ENCODE assay signal across 9 mouse cellular contexts in genomic region chr19:18673116-18673515, GRCm38 (mm10). TPM values are rescaled to one million over a fixed set of nuclear protein-coding genes. Genes with fewer than 3 reads are reported as not detected.
DNase-seq lines count a peak whose midpoint lies in the region; ATAC-seq and TF ChIP-seq lines count a peak whose summit lies in the region.
"Had no signal": no experiment of that assay in that cellular context is flagged by ENCODE, and none has a peak within 500 bp of the region (broad histone marks: within the 10 kb centered on the region; RNA-seq: fewer than 3 reads in every experiment).

No protein-coding gene starts in this region.

- TF ChIP-seq POLR2A in thymus, adult 2 months (IDR thresholded peaks at IDR 0.05; ENCODE audit: control insufficient read depth, extremely low read depth, insufficient read depth, low read length, poor library complexity): no peak

- H3K27me3 ChIP-seq in kidney, embryonic 15.5 days: no peaks in the 10 kb centered on the region
- no peaks in the 10 kb centered on the region for H3K27me3 ChIP-seq in embryonic facial prominence, embryonic 10.5 days (replicated peaks; ENCODE audit: low read depth, poor library complexity, severe bottlenecking)
- H3K27me3 ChIP-seq in hindbrain, embryonic 16.5 days (replicated peaks; ENCODE audit: control insufficient read depth, insufficient read depth, low read length): no peaks in the 10 kb centered on the region
- H3K27me3 ChIP-seq in midbrain, embryonic 16.5 days (ENCODE audit: control insufficient read depth, insufficient read depth, low read depth, low read length): no peaks in the 10 kb centered on the region
- no peaks in the 10 kb centered on the region for H3K27me3 ChIP-seq in thymus, adult 2 months (ENCODE audit: control insufficient read depth, insufficient read depth, low read length)

- H3K4me2 ChIP-seq in kidney, embryonic 15.5 days: peak overlapping the region; percentile 56
- peak overlapping the region; percentile 72 for H3K4me2 ChIP-seq in hindbrain, embryonic 16.5 days (ENCODE audit: low read length)
- H3K4me2 ChIP-seq in midbrain, embryonic 16.5 days (ENCODE audit: low read length): peak overlapping the region; percentile 60

- no peaks in the 10 kb centered on the region for H3K9me3 ChIP-seq in kidney, embryonic 15.5 days (replicated peaks)
- H3K9me3 ChIP-seq in embryonic facial prominence, embryonic 10.5 days: no peaks in the 10 kb centered on the region
- H3K9me3 ChIP-seq in hindbrain, embryonic 16.5 days (ENCODE audit: control insufficient read depth, low read length): no peaks in the 10 kb centered on the region
- no peaks in the 10 kb centered on the region for H3K9me3 ChIP-seq in midbrain, embryonic 16.5 days (replicated peaks; ENCODE audit: control insufficient read depth, low read length, poor library complexity, severe bottlenecking)

- H3K4me1 ChIP-seq in kidney, embryonic 15.5 days: peaks cover 27% of the 10 kb centered on the region
- peaks cover 25% of the 10 kb centered on the region for H3K4me1 ChIP-seq in embryonic facial prominence, embryonic 10.5 days
- peaks cover 22% of the 10 kb centered on the region for H3K4me1 ChIP-seq in hindbrain, embryonic 16.5 days (ENCODE audit: control insufficient read depth, insufficient read depth, low read depth, low read length)
- peaks cover 23% of the 10 kb centered on the region for H3K4me1 ChIP-seq in midbrain, embryonic 16.5 days (ENCODE audit: control insufficient read depth, insufficient read depth, low read length)
- 0 out of 2 replicates have a peak, but pooled peaks cover 2% of the 10 kb centered on the region for H3K4me1 ChIP-seq in thymus, adult 2 months (replicated peaks; ENCODE audit: control insufficient read depth, insufficient read depth, low read length)

- no peak overlapping the region for H3K27ac ChIP-seq in kidney, embryonic 15.5 days
- H3K27ac ChIP-seq in embryonic facial prominence, embryonic 10.5 days (replicated peaks): peak overlapping the region; percentile 10; the same call in 1 of the 2 replicates
- H3K27ac ChIP-seq in hindbrain, embryonic 16.5 days (ENCODE audit: low read depth, low read length): no peak overlapping the region
- no peak overlapping the region for H3K27ac ChIP-seq in midbrain, embryonic 16.5 days (ENCODE audit: low read length)
- no peak overlapping the region for H3K27ac ChIP-seq in thymus, adult 2 months (ENCODE audit: control insufficient read depth, insufficient read depth, low read length)
- H3K27ac ChIP-seq: macrophage had no signal

- no peaks in the 10 kb centered on the region for H3K36me3 ChIP-seq in kidney, embryonic 15.5 days
- no peaks in the 10 kb centered on the region for H3K36me3 ChIP-seq in embryonic facial prominence, embryonic 10.5 days (replicated peaks)
- no peaks in the 10 kb centered on the region for H3K36me3 ChIP-seq in hindbrain, embryonic 16.5 days (ENCODE audit: control insufficient read depth, insufficient read depth, low read length)
- H3K36me3 ChIP-seq in midbrain, embryonic 16.5 days (ENCODE audit: control insufficient read depth, insufficient read depth, low read length): no peaks in the 10 kb centered on the region
- no peaks in the 10 kb centered on the region for H3K36me3 ChIP-seq in thymus, adult 2 months (ENCODE audit: control insufficient read depth, insufficient read depth, low read length)

- WGBS in kidney, embryonic 15.5 days: 30% methylated on average over 4 of the region's 4 CpGs
- 19% methylated on average over 4 of the region's 4 CpGs for WGBS in embryonic facial prominence, embryonic 10.5 days
- WGBS in hindbrain, embryonic 16.5 days: 12% methylated on average over 4 of the region's 4 CpGs
- 9% methylated on average over 4 of the region's 4 CpGs for WGBS in midbrain, embryonic 16.5 days
- WGBS in thymus, adult 2 months: 89% methylated on average over 4 of the region's 4 CpGs

- TF ChIP-seq CTCF in thymus, adult 2 months (IDR thresholded peaks at IDR 0.05; ENCODE audit: borderline replicate concordance, control insufficient read depth, extremely low read depth, insufficient read depth, low read length, poor library complexity): no peak

- DNase-seq in kidney, postnatal 4 days: no peak
- no peak for DNase-seq in embryonic facial prominence, embryonic 10.5 days (ENCODE audit: low spot score)
- no peak for DNase-seq in right cerebral cortex, postnatal 10 days (ENCODE audit: low spot score in 2 of 2)
- no peak for DNase-seq in frontal cortex, postnatal 14 days (ENCODE audit: low spot score in 2 of 2)
- no peak for DNase-seq in thymus, adult 2 months

- peak overlapping the region; percentile 36; the same call in 1 of the 2 replicates for H3K9ac ChIP-seq in kidney, embryonic 15.5 days
- H3K9ac ChIP-seq in hindbrain, embryonic 16.5 days (ENCODE audit: low read depth, low read length): peak overlapping the region; percentile 45; the same call in 1 of the 2 replicates
- no peak overlapping the region; the same call in 1 of the 2 replicates for H3K9ac ChIP-seq in midbrain, embryonic 16.5 days (ENCODE audit: low read depth, low read length)

- no peak for ATAC-seq in kidney, embryonic 15.5 days (replicated peaks; ENCODE audit: low FRiP score)
- ATAC-seq in hindbrain, embryonic 16.5 days: no peak
- ATAC-seq in midbrain, embryonic 16.5 days: no peak

- peak overlapping the region; percentile 90 for H3K4me3 ChIP-seq in kidney, embryonic 15.5 days (replicated peaks)
- peak overlapping the region; percentile 80 for H3K4me3 ChIP-seq in embryonic facial prominence, embryonic 10.5 days
- peak overlapping the region; percentile 89 for H3K4me3 ChIP-seq in hindbrain, embryonic 16.5 days (ENCODE audit: low read length)
- peak overlapping the region; percentile 17; the same call in 1 of the 2 replicates for H3K4me3 ChIP-seq in midbrain, embryonic 16.5 days (ENCODE audit: low read depth, low read length)
- no peak overlapping the region for H3K4me3 ChIP-seq in thymus, adult 2 months (ENCODE audit: control insufficient read depth, insufficient read depth, low read length)

RNA-seq across cellular contexts. Expression of gene Carnmt1, which starts 2.6 kb away (rescaled TPM):
- 32.8 and 35.2 TPM in 2 replicates for polyA plus RNA-seq in kidney, embryonic 15.5 days (2015; fragmentation: Nextera tagmentation; extraction: Ambion mirVana)
- polyA plus RNA-seq in embryonic facial prominence, embryonic 10.5 days (2016; fragmentation: Nextera tagmentation; extraction: Ambion mirVana): 27.8 and 29.9 TPM in 2 replicates
- polyA plus RNA-seq in hindbrain, embryonic 16.5 days (2015; fragmentation: Nextera tagmentation; extraction: Ambion mirVana): 16.3 and 18.7 TPM in 2 replicates
- 10.1 and 10.7 TPM in 2 replicates for polyA plus RNA-seq in midbrain, embryonic 16.5 days (2015; fragmentation: Nextera tagmentation; extraction: Ambion mirVana)
- polyA plus RNA-seq in thymus, adult 2 months (2012; rRNA removed): 6.6 and 11.7 TPM in 2 replicates

RNA-seq across cellular contexts. Expression of gene D030056L22Rik, which starts 39.9 kb away (rescaled TPM):
- 34.6 and 38.9 TPM in 2 replicates for polyA plus RNA-seq in kidney, embryonic 15.5 days (2015; fragmentation: Nextera tagmentation; extraction: Ambion mirVana)
- polyA plus RNA-seq in embryonic facial prominence, embryonic 10.5 days (2016; fragmentation: Nextera tagmentation; extraction: Ambion mirVana): 33.7 and 34.3 TPM in 2 replicates
- polyA plus RNA-seq in hindbrain, embryonic 16.5 days (2015; fragmentation: Nextera tagmentation; extraction: Ambion mirVana): 45.0 and 46.0 TPM in 2 replicates
- polyA plus RNA-seq in midbrain, embryonic 16.5 days (2015; fragmentation: Nextera tagmentation; extraction: Ambion mirVana): 43.0 and 45.0 TPM in 2 replicates
- polyA plus RNA-seq in thymus, adult 2 months (2012; rRNA removed): 20.1 and 25.7 TPM in 2 replicates

RNA-seq across cellular contexts. Expression of gene Nmrk1, which starts 41.4 kb away (rescaled TPM):
- 24.0 and 24.7 TPM in 2 replicates for polyA plus RNA-seq in kidney, embryonic 15.5 days (2015; fragmentation: Nextera tagmentation; extraction: Ambion mirVana)
- 8.1 and 8.7 TPM in 2 replicates for polyA plus RNA-seq in embryonic facial prominence, embryonic 10.5 days (2016; fragmentation: Nextera tagmentation; extraction: Ambion mirVana)
- polyA plus RNA-seq in hindbrain, embryonic 16.5 days (2015; fragmentation: Nextera tagmentation; extraction: Ambion mirVana): 10.1 and 11.1 TPM in 2 replicates
- polyA plus RNA-seq in midbrain, embryonic 16.5 days (2015; fragmentation: Nextera tagmentation; extraction: Ambion mirVana): 6.2 and 6.7 TPM in 2 replicates
- polyA plus RNA-seq in thymus, adult 2 months (2012; rRNA removed): 5.1 and 5.2 TPM in 2 replicates

RNA-seq across cellular contexts. Expression of gene Ostf1, which starts 41.5 kb away (rescaled TPM):
- polyA plus RNA-seq in kidney, embryonic 15.5 days (2015; fragmentation: Nextera tagmentation; extraction: Ambion mirVana): 114 TPM in 2 replicates
- polyA plus RNA-seq in embryonic facial prominence, embryonic 10.5 days (2016; fragmentation: Nextera tagmentation; extraction: Ambion mirVana): 35.0 and 37.0 TPM in 2 replicates
- polyA plus RNA-seq in hindbrain, embryonic 16.5 days (2015; fragmentation: Nextera tagmentation; extraction: Ambion mirVana): 59.1 and 60.9 TPM in 2 replicates
- polyA plus RNA-seq in midbrain, embryonic 16.5 days (2015; fragmentation: Nextera tagmentation; extraction: Ambion mirVana): 32.1 and 32.2 TPM in 2 replicates
- 59.9 and 64.2 TPM in 2 replicates for polyA plus RNA-seq in thymus, adult 2 months (2012; rRNA removed)
